Mouse (Mus musculus): ENCODE measurements around the gene Zfp777.
A peak's percentile ranks its signal among the peaks of the same experiment; 100 is the strongest.

The Zfp777 gene

GRCm38 (mm10) chr6:48025905-48026660, 22.6 kb downstream of the Zfp777 start:
- DNase-seq (ENCODE audit: low read depth, low spot score): no peak

- DNase-seq (ENCODE audit: low read depth, low spot score): no peak
These were observed 23.7 kb downstream of the Zfp777 start for GRCm38 (mm10) chr6:48024994-48025345.

GRCm38 (mm10) chr6:48024330-48024993, 24.2 kb downstream of the Zfp777 start:
- DNase-seq (ENCODE audit: low read depth, low spot score): no peak

DNA sequence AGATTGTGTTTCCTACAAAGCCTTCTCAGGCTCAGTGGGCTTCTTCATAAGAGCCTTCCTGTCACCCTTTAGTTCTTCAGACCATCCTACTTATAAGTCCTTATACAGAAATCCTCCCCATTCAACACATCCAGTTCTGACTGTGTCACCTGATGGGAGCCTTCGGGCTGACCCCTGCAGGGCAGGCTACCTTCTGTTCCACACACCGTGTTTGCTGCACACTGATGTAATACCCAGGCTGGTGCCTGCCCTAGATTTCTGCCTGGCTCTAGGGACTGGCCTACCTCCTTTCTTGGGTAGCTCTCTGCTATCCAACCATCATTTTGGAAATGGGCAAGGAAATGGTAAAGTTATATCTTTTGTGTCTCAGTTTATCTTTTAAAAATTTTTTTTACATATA, 26.0 kb downstream of the Zfp777 start:
- DNase-seq (ENCODE audit: low read depth, low spot score): no peak

GRCm38 (mm10) chr6:48021678-48022077, 27.0 kb downstream of the Zfp777 start:
- no peak for DNase-seq (ENCODE audit: low read depth, low spot score)

DNA sequence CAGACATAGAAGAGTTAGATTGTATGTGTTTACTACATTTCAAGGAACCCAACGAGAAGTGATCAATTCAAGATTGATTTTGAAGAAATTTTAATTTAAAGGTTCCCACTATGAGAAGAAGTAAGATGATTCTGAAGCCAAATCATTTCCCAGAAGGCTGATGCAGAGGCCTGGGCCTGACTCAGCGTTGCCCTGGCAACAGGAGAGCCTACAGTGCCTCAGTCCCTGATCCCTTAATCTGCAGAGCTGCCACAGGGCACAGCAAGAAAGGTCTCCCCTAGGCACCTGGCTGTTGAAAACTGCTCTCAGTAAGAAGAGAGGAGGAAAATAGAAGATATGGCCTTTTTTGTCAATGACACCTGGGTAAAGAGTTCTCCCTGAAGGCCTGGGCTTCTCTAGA, 28.7 kb downstream of the Zfp777 start:
- no peak for DNase-seq (ENCODE audit: low read depth, low spot score)

- DNase-seq (ENCODE audit: low read depth, low spot score): no peak
These were observed 31.9 kb downstream of the Zfp777 start for GRCm38 (mm10) chr6:48016841-48017240.

DNA sequence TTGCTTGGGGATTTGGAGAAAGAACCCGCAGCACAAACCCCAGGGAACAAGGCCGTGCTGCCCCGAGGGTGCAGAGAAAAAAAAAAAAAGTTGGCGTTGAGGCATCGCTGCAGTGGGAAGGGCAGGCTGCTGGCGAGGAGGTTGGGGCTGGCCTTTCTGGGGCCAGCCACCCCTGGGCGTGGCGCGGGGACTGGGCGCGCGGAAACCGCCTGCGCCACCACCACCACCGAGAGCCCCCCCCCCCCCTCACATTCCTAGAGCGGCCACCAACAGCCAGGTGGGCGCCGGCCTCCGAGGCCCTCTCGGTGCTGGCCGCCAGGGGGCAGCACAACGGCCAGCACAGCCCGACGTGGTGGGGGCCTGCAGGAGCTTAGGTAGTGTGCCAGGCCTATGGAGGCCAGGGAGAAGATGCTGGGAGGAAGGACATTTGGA, 32.6 kb downstream of the Zfp777 start:
- peak; percentile 81 for DNase-seq (ENCODE audit: low read depth, low spot score)

- no peak for DNase-seq (ENCODE audit: low read depth, low spot score)
These were observed 38.0 kb downstream of the Zfp777 start for GRCm38 (mm10) chr6:48010727-48011126.

- no peak for DNase-seq (ENCODE audit: low read depth, low spot score)
These were observed 53.0 kb downstream of the Zfp777 start for GRCm38 (mm10) chr6:47995661-47996060.

DNA sequence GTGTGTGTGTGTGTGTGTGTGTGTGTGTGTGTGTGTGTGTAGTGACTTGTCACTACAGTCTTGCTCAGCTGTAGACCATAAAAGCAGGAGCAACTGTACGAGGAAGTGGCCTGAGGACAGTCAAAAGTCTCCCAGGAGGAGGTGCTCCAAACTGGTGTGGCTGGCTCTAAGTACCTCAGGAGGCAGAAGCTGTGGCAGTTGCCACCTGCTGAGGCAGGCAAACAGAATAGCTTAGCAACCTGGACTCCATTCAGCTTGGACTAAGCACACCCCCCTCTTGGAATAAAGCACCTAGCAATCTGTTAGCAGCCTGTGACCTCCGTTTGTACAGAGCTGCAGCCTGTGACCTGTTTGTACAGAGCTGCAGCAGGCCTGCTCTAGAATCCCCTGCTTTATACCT, 64.8 kb downstream of the Zfp777 start:
- no peak for DNase-seq (ENCODE audit: low read depth, low spot score)

- DNase-seq (ENCODE audit: low read depth, low spot score): peak; percentile 74
These were observed 69.8 kb downstream of the Zfp777 start for GRCm38 (mm10) chr6:47978897-47979368.

DNA sequence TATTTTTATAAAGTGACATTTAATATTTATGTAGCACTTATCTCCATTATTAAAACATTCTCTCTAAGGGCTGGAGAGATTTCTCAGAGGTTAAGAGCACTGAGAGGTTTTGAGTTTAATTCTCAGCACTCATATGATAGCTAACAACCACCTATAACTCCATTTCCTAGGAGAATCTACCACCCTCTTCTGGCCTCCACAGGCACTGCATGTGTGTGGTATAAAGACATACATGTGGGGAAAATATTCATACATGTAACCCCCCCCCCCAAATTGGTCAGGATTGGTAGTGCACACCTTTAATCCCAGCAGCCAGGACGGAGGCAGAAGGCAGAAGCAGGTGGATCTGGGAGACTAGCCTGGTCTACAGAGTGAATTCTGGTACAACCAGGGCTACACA, 74.1 kb downstream of the Zfp777 start:
- DNase-seq (ENCODE audit: low read depth, low spot score): no peak

All from mesoderm, embryonic 11.5 days (tissue).